ENCODE assay signal across 24 mouse cellular contexts in the genomic region with DNA sequence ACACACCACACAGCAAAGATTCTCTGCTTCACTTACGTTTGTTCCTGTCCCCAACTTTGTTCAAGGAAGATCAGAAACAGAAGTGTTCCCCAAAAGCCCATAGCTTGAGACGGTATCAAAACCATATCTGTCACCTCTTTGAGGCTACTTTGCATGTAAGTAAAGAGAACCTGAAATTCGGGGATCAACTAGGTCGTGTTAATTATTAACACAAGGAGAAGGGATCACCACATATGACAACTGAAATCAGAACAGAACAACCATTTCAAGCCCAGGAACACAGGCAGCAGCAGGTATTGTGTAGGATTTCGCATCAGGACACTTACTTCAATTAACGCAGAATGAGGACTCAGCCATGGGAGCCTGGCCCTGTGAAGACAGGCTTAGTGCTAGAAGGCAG. TPM values are rescaled to one million over a fixed set of nuclear protein-coding genes. Genes with fewer than 3 reads are reported as not detected.
"Had no signal": no experiment of that assay in that cellular context is flagged by ENCODE, and none has a peak within 500 bp of the region (broad histone marks: within the 10 kb centered on the region; RNA-seq: fewer than 3 reads in every experiment).

No protein-coding gene starts in this region.

- H3K27ac ChIP-seq: limb, embryonic 10.5 days; limb, embryonic 13.5 days; lung, embryonic 15.5 days; midbrain, embryonic 10.5 days; midbrain, embryonic 13.5 days; neural tube, embryonic 13.5 days had no signal

- ATAC-seq: inflammation-experienced regulatory T-cells, adult 6 months; intestine, embryonic 16.5 days; midbrain, embryonic 13.5 days; midbrain, embryonic 16.5 days had no signal

- H3K9ac ChIP-seq: limb, embryonic 13.5 days; lung, embryonic 15.5 days; midbrain, embryonic 13.5 days; neural tube, embryonic 13.5 days had no signal

- H3K9me3 ChIP-seq: limb, embryonic 10.5 days; limb, embryonic 13.5 days; lung, embryonic 15.5 days; midbrain, embryonic 10.5 days; midbrain, embryonic 13.5 days; neural tube, embryonic 13.5 days had no signal

- H3K27me3 ChIP-seq: limb, embryonic 13.5 days; lung, embryonic 15.5 days; midbrain, embryonic 13.5 days; neural tube, embryonic 13.5 days had no signal

- DNase-seq: kidney, adult 18-20 months; kidney, adult 9 months; kidney, postnatal 14 days; kidney, postnatal 4 days; layer of hippocampus, adult 9-11 months; lung, postnatal 10 days; lung, postnatal 36 days; retina, postnatal 1 day; right cerebral cortex, postnatal 4 days; thymus, postnatal 25 days had no signal

- H3K4me2 ChIP-seq: limb, embryonic 13.5 days; lung, embryonic 15.5 days; midbrain, embryonic 13.5 days; neural tube, embryonic 13.5 days had no signal

- H3K4me1 ChIP-seq: limb, embryonic 10.5 days; limb, embryonic 13.5 days; lung, embryonic 15.5 days; midbrain, embryonic 10.5 days; midbrain, embryonic 13.5 days; neural tube, embryonic 13.5 days had no signal

- H3K36me3 ChIP-seq: limb, embryonic 10.5 days; limb, embryonic 13.5 days; lung, embryonic 15.5 days; midbrain, embryonic 10.5 days; midbrain, embryonic 13.5 days; neural tube, embryonic 13.5 days had no signal

- H3K4me3 ChIP-seq: limb, embryonic 10.5 days; limb, embryonic 13.5 days; lung, embryonic 15.5 days; megakaryocyte, embryonic 14.5 days; midbrain, embryonic 10.5 days; midbrain, embryonic 13.5 days; myocyte; neural tube, embryonic 13.5 days had no signal

RNA-seq across cellular contexts. Expression of a gene that starts 0.8 kb away (rescaled TPM):
- total RNA-seq: monocyte, adult 5-6 weeks had no signal
- polyA plus RNA-seq: limb, embryonic 10.5 days had no signal

RNA-seq across cellular contexts. Expression of a gene that starts 39.3 kb away (rescaled TPM):
- total RNA-seq: neutrophil, adult 5-6 weeks had no signal
- polyA plus RNA-seq: limb, embryonic 10.5 days; myocyte; neural tube, embryonic 13.5 days; stomach, embryonic 14.5 days had no signal
